In the genomic region with DNA sequence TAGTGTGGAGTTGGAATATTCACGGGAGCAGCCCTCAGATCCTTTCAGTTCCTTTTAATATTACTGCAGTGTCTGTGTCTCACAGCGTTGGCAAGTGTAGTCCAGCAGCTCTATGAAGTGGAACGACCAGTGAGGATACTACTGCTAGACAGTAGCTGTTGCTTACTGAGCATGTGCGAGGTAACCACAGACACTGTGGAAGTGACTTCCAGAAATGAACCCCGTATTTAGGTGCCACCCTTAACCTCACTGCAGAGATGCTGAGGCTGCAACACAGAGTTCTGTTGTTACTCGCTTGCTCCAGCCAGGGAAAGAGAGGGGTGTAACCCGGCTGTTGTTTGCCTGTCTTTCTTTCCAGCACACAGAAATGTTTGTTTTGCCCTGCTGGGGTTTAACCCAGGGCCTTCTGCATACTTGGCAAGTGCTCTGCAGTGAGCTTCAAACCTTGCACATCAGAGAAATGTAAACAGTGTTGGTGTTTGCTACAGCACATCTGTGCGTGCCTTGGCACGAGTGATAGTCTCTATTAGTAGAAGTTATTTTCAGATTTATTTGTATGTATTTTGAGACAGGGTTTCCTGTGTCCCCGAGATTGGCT, we compare ENCODE assay signal across 8 mouse cellular contexts. TPM values are rescaled to one million over a fixed set of nuclear protein-coding genes. Genes with fewer than 3 reads are reported as not detected.
DNase-seq lines count a peak whose midpoint lies in the region; ATAC-seq and TF ChIP-seq lines count a peak whose summit lies in the region.

A gene (minus strand): TSS at position 293 of the 598 bp plus-strand sequence.

- WGBS in hindbrain, embryonic 16.5 days, result 75% methylated on average over 10 of the region's 10 CpGs
- 89% methylated on average over 10 of the region's 10 CpGs for WGBS in limb, embryonic 14.5 days
- WGBS in midbrain, postnatal 0 days, result 76% methylated on average over 10 of the region's 10 CpGs

- peak; percentile 27 for DNase-seq in ovary, adult 18-20 months (ENCODE audit: low spot score)
- DNase-seq in ovary, postnatal 10 days (ENCODE audit: low spot score), result no peak
- no peak for DNase-seq in limb, embryonic 14.5 days (ENCODE audit: low spot score)
- DNase-seq in midbrain, postnatal 0 days (ENCODE audit: low spot score), result peak; percentile 4
- no peak for DNase-seq in embryo, embryonic 10 days (ENCODE audit: low spot score)
- no peak for DNase-seq in right cerebral cortex, adult 2 months (ENCODE audit: low spot score in 2 of 2)

- H3K9me3 ChIP-seq in hindbrain, embryonic 16.5 days (ENCODE audit: control insufficient read depth, low read length), result no peaks in the 10 kb centered on the region
- H3K9me3 ChIP-seq in limb, embryonic 14.5 days (ENCODE audit: control insufficient read depth, low read length), result no peaks in the 10 kb centered on the region
- H3K9me3 ChIP-seq in midbrain, postnatal 0 days (ENCODE audit: low read length), result no peaks in the 10 kb centered on the region

- H3K27ac ChIP-seq in hindbrain, embryonic 16.5 days (ENCODE audit: low read depth, low read length), result peak within 1 kb of the TSS; percentile 12; the same call in 1 of the 2 replicates
- H3K27ac ChIP-seq in limb, embryonic 14.5 days (replicated peaks; ENCODE audit: low read depth, low read length), result no peak within 1 kb of the TSS
- H3K27ac ChIP-seq in midbrain, postnatal 0 days (ENCODE audit: low read depth, low read length), result no peak within 1 kb of the TSS

- H3K27me3 ChIP-seq in hindbrain, embryonic 16.5 days (replicated peaks; ENCODE audit: control insufficient read depth, insufficient read depth, low read length), result no peaks in the 10 kb centered on the region
- H3K27me3 ChIP-seq in limb, embryonic 14.5 days (ENCODE audit: control insufficient read depth, insufficient read depth, low read length), result no peaks in the 10 kb centered on the region
- H3K27me3 ChIP-seq in midbrain, postnatal 0 days (ENCODE audit: insufficient read depth, low read length), result no peaks in the 10 kb centered on the region

- ATAC-seq in common myeloid progenitor, adult 5-6 weeks (replicated peaks; ENCODE audit: low read depth, poor library complexity, severe bottlenecking), result no peak
- peak; percentile 30; the same call in 1 of the 2 replicates for ATAC-seq in hindbrain, embryonic 16.5 days
- ATAC-seq in limb, embryonic 14.5 days (ENCODE audit: low FRiP score, low read depth), result no peak
- no peak for ATAC-seq in midbrain, postnatal 0 days (ENCODE audit: low FRiP score)

- H3K4me2 ChIP-seq in hindbrain, embryonic 16.5 days (ENCODE audit: low read length), result no peak within 1 kb of the TSS
- no peak within 1 kb of the TSS for H3K4me2 ChIP-seq in limb, embryonic 14.5 days (replicated peaks; ENCODE audit: low read depth, low read length, severe bottlenecking)
- H3K4me2 ChIP-seq in midbrain, postnatal 0 days (ENCODE audit: low read depth, low read length, poor library complexity, severe bottlenecking), result no peak within 1 kb of the TSS

- no peaks in the 10 kb centered on the region for H3K4me1 ChIP-seq in hindbrain, embryonic 16.5 days (ENCODE audit: control insufficient read depth, insufficient read depth, low read depth, low read length)
- H3K4me1 ChIP-seq in limb, embryonic 14.5 days (ENCODE audit: control insufficient read depth, insufficient read depth, low read length), result no peaks in the 10 kb centered on the region
- H3K4me1 ChIP-seq in midbrain, postnatal 0 days (ENCODE audit: insufficient read depth, low read length), result no peaks in the 10 kb centered on the region

- TF ChIP-seq CTCF in midbrain, postnatal 0 days (IDR thresholded peaks at IDR 0.05), result no peak

- H3K36me3 ChIP-seq in hindbrain, embryonic 16.5 days (ENCODE audit: control insufficient read depth, insufficient read depth, low read length), result peaks cover 9% of the 10 kb centered on the region; the same call in 1 of the 2 replicates
- peaks cover 40% of the 10 kb centered on the region for H3K36me3 ChIP-seq in limb, embryonic 14.5 days (ENCODE audit: control insufficient read depth, insufficient read depth, low read length)
- peaks cover 12% of the 10 kb centered on the region for H3K36me3 ChIP-seq in midbrain, postnatal 0 days (ENCODE audit: insufficient read depth, low read length)

- H3K9ac ChIP-seq in hindbrain, embryonic 16.5 days (ENCODE audit: low read depth, low read length), result no peak within 1 kb of the TSS
- no peak within 1 kb of the TSS for H3K9ac ChIP-seq in limb, embryonic 14.5 days (ENCODE audit: low read depth, low read length, severe bottlenecking)
- H3K9ac ChIP-seq in midbrain, postnatal 0 days (replicated peaks; ENCODE audit: low read length, poor library complexity, severe bottlenecking), result no peak within 1 kb of the TSS

- H3K4me3 ChIP-seq in hindbrain, embryonic 16.5 days (ENCODE audit: low read length), result no peak within 1 kb of the TSS
- no peak within 1 kb of the TSS for H3K4me3 ChIP-seq in limb, embryonic 14.5 days (replicated peaks; ENCODE audit: low read length)
- no peak within 1 kb of the TSS for H3K4me3 ChIP-seq in midbrain, postnatal 0 days (ENCODE audit: low read depth, low read length)

- TF ChIP-seq POLR2A in limb, embryonic 14.5 days (IDR thresholded peaks at IDR 0.05; ENCODE audit: borderline replicate concordance, extremely low read depth, insufficient read depth, insufficient read length), result no peak

RNA-seq across cellular contexts. Expression of the gene that starts here (rescaled TPM):
- 47.6 and 51.1 TPM in 2 replicates for total RNA-seq in common myeloid progenitor, adult 5-6 weeks (2017)
- polyA plus RNA-seq in hindbrain, embryonic 16.5 days (2015; fragmentation: Nextera tagmentation; extraction: Ambion mirVana), result 22.5 and 25.2 TPM in 2 replicates
- polyA plus RNA-seq in limb, embryonic 14.5 days (2012; rRNA removed), result 27.7 and 34.9 TPM in 2 replicates
- polyA plus RNA-seq in limb, embryonic 14.5 days (2014; fragmentation: Nextera tagmentation; extraction: Ambion mirVana), result 25.8 and 25.9 TPM in 2 replicates
- total RNA-seq in midbrain, postnatal 0 days (2014; rRNA removed), result 12.2 and 14.0 TPM in 2 replicates
- polyA plus RNA-seq in midbrain, postnatal 0 days (2015; fragmentation: Nextera tagmentation; extraction: Ambion mirVana), result 22.1 and 23.4 TPM in 2 replicates

Comparison
In these comparisons a context has a peak if more than half of its experiments do, and no peak if none do; other contexts are left out.
1. DNase-seq: peak in ovary, adult 18-20 months (single experiment) and midbrain, postnatal 0 days (single experiment); none in ovary, postnatal 10 days (single experiment), limb, embryonic 14.5 days (single experiment), embryo, embryonic 10 days (single experiment) and right cerebral cortex, adult 2 months (0 of 2).